Mouse (Mus musculus): Measurements from ENCODE around the gene Cfap61. TPM values are rescaled to one million over a fixed set of nuclear protein-coding genes. Genes with fewer than 3 reads are reported as not detected.

Gene Cfap61
- polyA plus RNA-seq, 1 experiment from 2014 or later: 3.4 TPM

DNA sequence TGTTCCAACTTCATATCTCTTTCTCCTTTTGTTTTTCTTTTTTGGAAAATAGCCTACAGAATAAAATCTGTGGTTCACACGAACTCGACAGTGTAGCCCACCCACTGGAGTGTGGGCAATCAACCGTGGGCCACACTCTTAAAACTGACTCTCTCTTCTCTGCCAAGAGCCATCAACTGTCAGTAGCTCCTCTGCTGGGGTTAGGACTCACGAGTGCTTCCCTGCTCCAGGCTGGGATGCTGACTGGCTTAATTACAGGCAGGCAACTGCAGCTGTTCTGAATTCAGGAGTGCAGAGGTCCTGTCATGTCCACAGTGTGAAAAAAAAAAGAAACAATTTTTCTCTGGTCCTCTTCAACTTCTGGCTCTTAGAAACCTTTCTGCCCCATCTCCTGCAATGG is 237.5 kb downstream of the Cfap61 start:
- Histone ChIP-seq H3K27me3 (no peaks in the 10 kb centered on the region), H3K9ac (no peak overlapping the region), H3K4me3 (replicated peaks) (no peak overlapping the region), H3K4me2 (replicated peaks) (no peak overlapping the region), H3K9me3 (replicated peaks) (no peaks in the 10 kb centered on the region), H3K4me1 (no peaks in the 10 kb centered on the region), H3K36me3 (no peaks in the 10 kb centered on the region), H3K27ac (replicated peaks) (no peak overlapping the region)
- no peak for ATAC-seq (ENCODE audit: insufficient number of reproducible peaks, low FRiP score, low TSS enrichment, low read depth)
- 30% methylated on average over 4 of the region's 4 CpGs for WGBS

GRCm38 (mm10) chr2:146174173-146174572 is 239.6 kb downstream of the Cfap61 start:
- H3K4me1 ChIP-seq: no peaks in the 10 kb centered on the region
- H3K27me3 ChIP-seq: no peaks in the 10 kb centered on the region
- H3K27ac ChIP-seq (replicated peaks): no peak overlapping the region
- WGBS: 74% methylated on average over 7 of the region's 7 CpGs
- H3K9ac ChIP-seq: no peak overlapping the region
- no peak for ATAC-seq (ENCODE audit: insufficient number of reproducible peaks, low FRiP score, low TSS enrichment, low read depth)
- H3K9me3 ChIP-seq (replicated peaks): no peaks in the 10 kb centered on the region
- H3K4me3 ChIP-seq (replicated peaks): no peak overlapping the region
- no peak overlapping the region for H3K4me2 ChIP-seq (replicated peaks)
- no peaks in the 10 kb centered on the region for H3K36me3 ChIP-seq

GRCm38 (mm10) chr2:146178718-146179117 is 244.1 kb downstream of the Cfap61 start:
- no peaks in the 10 kb centered on the region for H3K27me3 ChIP-seq
- H3K4me3 ChIP-seq (replicated peaks): no peak overlapping the region
- H3K4me2 ChIP-seq (replicated peaks): no peak overlapping the region
- no peak overlapping the region for H3K9ac ChIP-seq
- 66% methylated on average over 1 of the region's 1 CpGs for WGBS
- no peak for ATAC-seq (ENCODE audit: insufficient number of reproducible peaks, low FRiP score, low TSS enrichment, low read depth)
- no peak overlapping the region for H3K27ac ChIP-seq (replicated peaks)
- H3K4me1 ChIP-seq: no peaks in the 10 kb centered on the region
- H3K9me3 ChIP-seq (replicated peaks): no peaks in the 10 kb centered on the region
- no peaks in the 10 kb centered on the region for H3K36me3 ChIP-seq

GRCm38 (mm10) chr2:146183830-146184793 is 249.5 kb downstream of the Cfap61 start:
- Histone ChIP-seq H3K9ac (no peak overlapping the region), H3K4me3 (replicated peaks) (no peak overlapping the region), H3K36me3 (no peaks in the 10 kb centered on the region), H3K27me3 (no peaks in the 10 kb centered on the region), H3K9me3 (replicated peaks) (no peaks in the 10 kb centered on the region), H3K27ac (replicated peaks) (no peak overlapping the region), H3K4me1 (no peaks in the 10 kb centered on the region), H3K4me2 (replicated peaks) (no peak overlapping the region)
- 73% methylated on average over 24 of the region's 24 CpGs for WGBS
- no peak for ATAC-seq (ENCODE audit: insufficient number of reproducible peaks, low FRiP score, low TSS enrichment, low read depth)

- no peak overlapping the region for H3K9ac ChIP-seq
- H3K36me3 ChIP-seq: no peaks in the 10 kb centered on the region
- no peak overlapping the region for H3K4me2 ChIP-seq (replicated peaks)
- no peaks in the 10 kb centered on the region for H3K4me1 ChIP-seq
- WGBS: 91% methylated on average over 11 of the region's 11 CpGs
- H3K27ac ChIP-seq (replicated peaks): no peak overlapping the region
- ATAC-seq (ENCODE audit: insufficient number of reproducible peaks, low FRiP score, low TSS enrichment, low read depth): no peak
- no peak overlapping the region for H3K4me3 ChIP-seq (replicated peaks)
- H3K9me3 ChIP-seq (replicated peaks): no peaks in the 10 kb centered on the region
- no peaks in the 10 kb centered on the region for H3K27me3 ChIP-seq
Measured at GRCm38 (mm10) chr2:146196126-146196525, 261.5 kb downstream of the Cfap61 start.

- ATAC-seq (ENCODE audit: insufficient number of reproducible peaks, low FRiP score, low TSS enrichment, low read depth): no peak
- Histone ChIP-seq H3K4me3 (replicated peaks) (no peak overlapping the region), H3K36me3 (no peaks in the 10 kb centered on the region), H3K27me3 (no peaks in the 10 kb centered on the region), H3K9me3 (replicated peaks) (no peaks in the 10 kb centered on the region), H3K9ac (no peak overlapping the region), H3K4me1 (no peaks in the 10 kb centered on the region), H3K27ac (replicated peaks) (no peak overlapping the region), H3K4me2 (replicated peaks) (no peak overlapping the region)
- 60% methylated on average over 7 of the region's 7 CpGs for WGBS
Measured at GRCm38 (mm10) chr2:146197947-146198346, 263.4 kb downstream of the Cfap61 start.

- 56% methylated on average over 4 of the region's 4 CpGs for WGBS
- no peak overlapping the region for H3K27ac ChIP-seq (replicated peaks)
- H3K9ac ChIP-seq: no peak overlapping the region
- H3K4me1 ChIP-seq: no peaks in the 10 kb centered on the region
- H3K36me3 ChIP-seq: no peaks in the 10 kb centered on the region
- H3K9me3 ChIP-seq (replicated peaks): no peaks in the 10 kb centered on the region
- H3K27me3 ChIP-seq: peaks cover 20% of the 10 kb centered on the region
- ATAC-seq (ENCODE audit: insufficient number of reproducible peaks, low FRiP score, low TSS enrichment, low read depth): no peak
- no peak overlapping the region for H3K4me2 ChIP-seq (replicated peaks)
- H3K4me3 ChIP-seq (replicated peaks): no peak overlapping the region
Measured at GRCm38 (mm10) chr2:146210968-146211367, 276.4 kb downstream of the Cfap61 start.

DNA sequence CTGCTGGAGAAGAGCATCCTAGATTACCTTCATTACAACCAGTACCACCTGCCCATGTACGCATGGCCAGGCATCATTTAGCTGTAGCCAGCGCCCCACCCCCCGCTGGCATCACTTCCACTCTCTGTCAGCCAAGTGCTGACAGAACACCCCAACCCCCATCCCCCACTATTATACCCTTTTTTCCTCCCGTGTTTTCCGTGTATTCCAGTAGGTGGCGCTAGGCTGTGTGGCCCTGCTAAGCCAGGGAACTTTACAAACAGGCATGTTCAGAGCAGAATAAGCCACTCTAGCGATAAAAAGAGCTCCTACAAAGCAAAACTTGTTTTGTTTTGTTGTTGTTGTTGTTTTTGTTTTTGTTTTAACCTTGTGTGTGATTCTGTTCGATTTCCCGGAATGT is 280.1 kb downstream of the Cfap61 start:
- 3% methylated on average over 9 of the region's 9 CpGs for WGBS
- Histone ChIP-seq H3K4me3 (replicated peaks) (no peak overlapping the region), H3K9ac (no peak overlapping the region), H3K27me3 (peaks cover 51% of the 10 kb centered on the region), H3K27ac (replicated peaks) (no peak overlapping the region), H3K9me3 (replicated peaks) (no peaks in the 10 kb centered on the region), H3K36me3 (no peaks in the 10 kb centered on the region), H3K4me2 (replicated peaks) (no peak overlapping the region), H3K4me1 (peaks cover 9% of the 10 kb centered on the region)
- ATAC-seq (ENCODE audit: insufficient number of reproducible peaks, low FRiP score, low TSS enrichment, low read depth): no peak

- Histone ChIP-seq H3K4me2 (replicated peaks) (no peak overlapping the region), H3K9me3 (replicated peaks) (no peaks in the 10 kb centered on the region), H3K36me3 (no peaks in the 10 kb centered on the region), H3K27ac (replicated peaks) (no peak overlapping the region), H3K9ac (no peak overlapping the region), H3K4me1 (peaks cover 17% of the 10 kb centered on the region), H3K4me3 (replicated peaks) (no peak overlapping the region), H3K27me3 (peaks cover 65% of the 10 kb centered on the region)
- no peak for ATAC-seq (ENCODE audit: insufficient number of reproducible peaks, low FRiP score, low TSS enrichment, low read depth)
- WGBS: 24% methylated on average over 14 of the region's 14 CpGs
Measured at GRCm38 (mm10) chr2:146216111-146217064, 281.8 kb downstream of the Cfap61 start.

DNA sequence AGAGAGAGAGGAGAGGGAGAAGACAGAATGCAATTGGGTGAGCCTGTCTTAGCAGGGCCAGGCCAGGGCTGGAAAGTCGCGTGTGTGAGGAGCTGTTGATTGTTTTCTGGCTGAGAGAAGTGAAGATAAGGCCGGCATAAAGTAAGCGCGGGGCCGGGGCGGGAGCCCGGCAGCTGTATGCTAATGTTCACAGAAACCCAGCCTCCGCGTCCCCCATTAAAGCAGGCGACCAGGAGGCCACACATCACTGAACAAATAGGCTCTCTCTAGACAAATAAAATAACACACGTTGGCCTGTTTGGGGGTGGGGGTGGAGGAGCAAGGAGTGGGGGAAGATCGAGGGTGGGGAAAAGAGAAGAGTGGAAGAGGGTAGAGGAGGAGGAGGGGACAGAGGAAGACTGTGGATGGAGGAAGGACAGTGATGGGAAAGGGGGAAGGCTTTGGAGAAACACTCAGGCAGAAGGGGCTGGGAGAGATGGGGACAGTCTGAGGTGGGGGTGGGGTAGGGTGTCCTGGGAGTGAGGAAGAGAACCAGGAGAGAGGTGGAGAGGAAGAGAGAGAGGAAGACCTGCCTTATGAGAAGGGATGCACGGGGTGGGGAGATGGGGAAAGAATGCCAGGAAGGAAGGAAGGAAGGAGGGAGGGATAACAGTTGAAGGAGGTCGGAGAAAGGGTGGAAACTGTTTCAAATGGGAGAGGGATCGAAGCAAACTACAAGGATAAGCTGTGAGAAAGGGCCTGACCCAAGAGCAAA is 282.8 kb downstream of the Cfap61 start:
- H3K4me1 ChIP-seq: peaks cover 28% of the 10 kb centered on the region
- H3K9me3 ChIP-seq (replicated peaks): no peaks in the 10 kb centered on the region
- no peak overlapping the region for H3K9ac ChIP-seq
- peak overlapping the region; percentile 47; the same call in 1 of the 2 replicates for H3K4me2 ChIP-seq (replicated peaks)
- H3K27me3 ChIP-seq: peaks cover 75% of the 10 kb centered on the region
- no peaks in the 10 kb centered on the region for H3K36me3 ChIP-seq
- no peak overlapping the region for H3K4me3 ChIP-seq (replicated peaks)
- no peak overlapping the region for H3K27ac ChIP-seq (replicated peaks)
- ATAC-seq (ENCODE audit: insufficient number of reproducible peaks, low FRiP score, low TSS enrichment, low read depth): no peak
- WGBS: 5% methylated on average over 16 of the region's 16 CpGs
